Mouse (Mus musculus) central nervous system, embryonic 18 days (tissue): ENCODE data around the gene Gdf3. TPM values are rescaled to one million over a fixed set of nuclear protein-coding genes. Genes with fewer than 3 reads are reported as not detected.

Experiments used
- polyA plus RNA-seq: library from polyadenylated mRNA; depleted of rRNA; stranded (reverse); fragments of >200 nt; gene quantifications from 2 replicates; pipeline ENCODE4 v1.2.3, GENCODE M21; 2012; rRNA removed

The Gdf3 gene
- not detected in 2 replicates for polyA plus RNA-seq

GRCm38 (mm10) chr6:122609771-122610170 is at the start of gene Gdf3:
Gene Gdf3, minus strand, starts transcription at chr6:122610087.

DNA sequence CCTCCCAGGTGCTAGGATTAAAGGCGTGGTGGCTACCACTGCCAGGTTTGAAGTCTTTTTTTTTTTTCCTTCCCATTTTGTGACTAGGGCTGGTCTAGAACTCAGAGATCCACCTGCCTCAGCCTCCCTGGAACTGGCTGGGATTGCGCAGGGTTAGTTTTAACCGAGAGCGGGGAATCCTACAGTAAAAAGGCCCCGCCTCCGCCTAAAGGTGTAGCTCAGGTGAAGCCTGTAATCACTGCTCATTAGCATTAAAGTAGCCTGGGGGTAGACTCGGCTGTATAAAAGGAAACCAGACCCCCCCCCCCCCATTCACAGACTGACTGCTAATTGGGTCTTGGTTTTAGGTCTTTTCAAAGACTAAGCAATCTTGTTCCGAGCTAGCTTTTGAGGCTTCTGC is 16.2 kb upstream of the Gdf3 start, which contains the start of gene Dppa3:
Gene Dppa3 (plus strand): TSS at position 301 of the 400 bp plus-strand sequence.

DNA sequence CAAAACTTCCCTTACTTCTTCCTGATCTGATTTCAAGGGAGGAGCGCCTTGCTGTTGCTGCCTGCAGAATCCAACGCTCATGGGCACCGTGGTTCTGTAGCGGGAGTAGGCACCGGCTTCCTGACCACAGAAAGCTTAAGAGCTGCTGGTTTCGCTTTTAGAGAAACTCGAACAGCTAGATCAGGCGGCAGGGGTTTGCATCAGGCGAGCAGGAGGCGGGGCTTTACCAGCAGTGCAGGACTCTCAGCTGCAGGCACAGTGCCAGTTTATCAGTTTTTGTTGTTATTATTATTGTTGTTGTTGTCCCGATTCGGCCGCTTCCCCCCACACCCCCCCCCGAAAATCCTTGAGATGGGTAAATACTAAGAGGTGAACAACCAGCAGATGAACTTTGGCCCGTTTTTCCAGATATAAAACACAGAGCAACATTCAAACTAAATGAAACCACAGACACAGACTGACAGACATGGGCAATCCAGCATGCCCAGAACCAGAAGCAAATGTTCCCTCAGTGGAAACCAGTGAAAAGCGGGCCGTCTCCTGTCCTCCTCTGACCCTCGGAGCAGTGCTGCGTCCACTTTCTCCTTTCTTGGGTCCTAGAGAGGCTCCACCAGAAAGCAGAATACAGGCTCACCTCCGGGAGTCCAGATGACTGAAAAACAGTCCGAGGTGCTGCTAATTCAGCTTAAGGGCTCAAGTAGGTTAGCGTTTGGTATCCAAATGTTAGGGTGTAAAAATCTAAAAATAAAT is 7.5 kb downstream of the Gdf3 start, which contains the start of gene Apobec1:
Gene Apobec1 (minus strand): TSS at position 203 of the 750 bp plus-strand sequence.

Other genes with a start within 250 kb of the Gdf3 start
- gene Rimklb, start 111.3 kb downstream of the Gdf3 start, polyA plus RNA-seq: 173 and 174 TPM in 2 replicates
- 3.1 and 4.7 TPM in 2 replicates for gene Mfap5, start 104.2 kb downstream of the Gdf3 start, polyA plus RNA-seq
- gene Aicda, start 56.3 kb downstream of the Gdf3 start, polyA plus RNA-seq: 0.21 and 0.27 TPM in 2 replicates
- gene Apobec1, start 7.6 kb downstream of the Gdf3 start, polyA plus RNA-seq: 2.5 and 2.6 TPM in 2 replicates
- not detected in 2 replicates for gene Dppa3, start 16.3 kb upstream of the Gdf3 start, polyA plus RNA-seq
- 0.07 and 0.16 TPM in 2 replicates for gene Nanog, start 97.4 kb upstream of the Gdf3 start, polyA plus RNA-seq
- 56.5 and 57.2 TPM in 2 replicates for gene Slc2a3, start 191.6 kb upstream of the Gdf3 start, polyA plus RNA-seq
- gene Foxj2, start 209.8 kb upstream of the Gdf3 start, polyA plus RNA-seq: 8.4 and 10.5 TPM in 2 replicates
- 0.80 and 1.1 TPM in 2 replicates for gene C3ar1, start 246.1 kb upstream of the Gdf3 start, polyA plus RNA-seq